Mouse (Mus musculus) heart, adult 2 months (tissue): ENCODE measurements at regions not wholly inside any gene's neighbourhood (a gene's known extent, or its start where the extent isn't known, plus 50 kb on each side); places are given as distances from the start of the nearest gene placed in this dataset.
A peak's percentile ranks its signal among the peaks of the same experiment; 100 is the strongest.

Source experiments
- DNase-seq, 2 experiments: peaks; one replicate each; pipeline ENCODE4 v3.0.0; 2021
- H3K27ac ChIP-seq: fragments of 200-600 bp; 2 replicates; pipeline ENCODE4 v1.8.1; 2022
- H3K27me3 ChIP-seq: fragments of 200-500 bp; 2 replicates; pipeline ENCODE4 v1.6.1; 2012; ENCODE audit warnings: mild to moderate bottlenecking, low read length, inconsistent platforms, mixed read lengths; ENCODE audit not compliant: control insufficient read depth, insufficient read depth
- H3K36me3 ChIP-seq: fragments of 200-500 bp; 2 replicates; pipeline ENCODE4 v1.6.1; 2012; ENCODE audit warnings: low read length, inconsistent platforms; ENCODE audit not compliant: control insufficient read depth, insufficient read depth
- H3K4me1 ChIP-seq: fragments of 200-500 bp; 2 replicates; pipeline ENCODE4 v1.6.1; 2011; ENCODE audit warnings: low read length; ENCODE audit not compliant: control insufficient read depth, insufficient read depth
- H3K4me3 ChIP-seq: fragments of 200-600 bp; 2 replicates; pipeline ENCODE4 v1.8.1; 2022
- H3K79me2 ChIP-seq: fragments of 200-500 bp; replicated peaks from 2 replicates; pipeline ENCODE4 v1.6.1; 2012; ENCODE audit warnings: mild to moderate bottlenecking, inconsistent platforms, low read length, moderate library complexity, mixed read lengths; ENCODE audit not compliant: control insufficient read depth, insufficient read depth
- H3K9ac ChIP-seq: fragments of 200-500 bp; 2 replicates; pipeline ENCODE4 v1.6.1; 2012; ENCODE audit warnings: low read depth, mild to moderate bottlenecking, control low read depth, inconsistent platforms, low read length, mixed read lengths
- CTCF ChIP-seq: fragments of 200-600 bp; IDR thresholded peaks from 2 replicates; pipeline ENCODE4 v1.8.1; 2022; ENCODE audit warnings: antibody characterized with exemption, mild to moderate bottlenecking, moderate library complexity
- EP300 ChIP-seq: fragments of 200-500 bp; IDR thresholded peaks from 2 replicates; pipeline ENCODE4 v1.6.1; 2011; ENCODE audit warnings: low read depth, low read length, control low read depth; ENCODE audit not compliant: insufficient read depth
- POLR2A ChIP-seq: fragments of 200-500 bp; IDR thresholded peaks from 2 replicates; pipeline ENCODE4 v1.6.1; 2011; ENCODE audit warnings: mild to moderate bottlenecking, low read depth, low read length, control low read depth; ENCODE audit not compliant: insufficient read depth
- WGBS: fragments of 180-500 bp; shearing (Covaris S2); methylation state at CpG from one replicate; pipeline ENCODE4 v1.1.7; 2018; 5-methylcytosine and 5-hydroxymethylcytosine counted together
- intact Hi-C: fragments of 180-260 bp; cut with DNase I; formaldehyde crosslinking; loops from one replicate; pipeline ENCODE4 v1.15.1; 2025

GRCm38 (mm10) chr9:41914611-41915010 is 209.5 kb downstream of the Sorl1 start:
- H3K27ac ChIP-seq = no peak overlapping the region
- no peak for DNase-seq
- intact Hi-C loops = no loop called here
- no peaks in the 10 kb centered on the region for H3K36me3 ChIP-seq
- no peak overlapping the region for H3K9ac ChIP-seq
- whole genome bisulfite sequencing = 91% methylated on average over 6 of the region's 6 CpGs
- TF ChIP-seq POLR2A = no peak
- no peak for TF ChIP-seq EP300
- 0 out of 2 replicates have a peak, but pooled peaks have one; percentile 3 for TF ChIP-seq CTCF
- no peaks in the 10 kb centered on the region for H3K4me1 ChIP-seq
- no peak overlapping the region for H3K4me3 ChIP-seq
- H3K27me3 ChIP-seq = no peaks in the 10 kb centered on the region
- no peaks in the 10 kb centered on the region for H3K79me2 ChIP-seq

GRCm38 (mm10) chr9:41913911-41914310 is 210.2 kb downstream of the Sorl1 start:
- WGBS = 81% methylated on average over 3 of the region's 3 CpGs
- H3K4me1 ChIP-seq = no peaks in the 10 kb centered on the region
- TF ChIP-seq CTCF (no peak), EP300 (no peak), POLR2A (no peak)
- intact Hi-C loops = no loop called here
- H3K9ac ChIP-seq = no peak overlapping the region
- H3K36me3 ChIP-seq = no peaks in the 10 kb centered on the region
- no peaks in the 10 kb centered on the region for H3K79me2 ChIP-seq
- no peak for DNase-seq
- H3K27me3 ChIP-seq = no peaks in the 10 kb centered on the region
- no peak overlapping the region for H3K27ac ChIP-seq
- H3K4me3 ChIP-seq = no peak overlapping the region

GRCm38 (mm10) chr9:41912482-41912881 is 211.6 kb downstream of the Sorl1 start:
- WGBS = 80% methylated on average over 5 of the region's 5 CpGs
- TF ChIP-seq POLR2A (no peak), CTCF (no peak), EP300 (no peak)
- H3K4me3 ChIP-seq = no peak overlapping the region
- intact Hi-C loops = no loop called here
- H3K79me2 ChIP-seq = no peaks in the 10 kb centered on the region
- no peaks in the 10 kb centered on the region for H3K4me1 ChIP-seq
- no peak for DNase-seq
- H3K36me3 ChIP-seq = no peaks in the 10 kb centered on the region
- H3K27ac ChIP-seq = no peak overlapping the region
- no peak overlapping the region for H3K9ac ChIP-seq
- H3K27me3 ChIP-seq = no peaks in the 10 kb centered on the region

GRCm38 (mm10) chr9:41900606-41900974 is 223.5 kb downstream of the Sorl1 start:
- H3K4me3 ChIP-seq = no peak overlapping the region
- intact Hi-C loops = no loop called here
- no peaks in the 10 kb centered on the region for H3K27me3 ChIP-seq
- no peak for DNase-seq
- 94% methylated on average over 8 of the region's 8 CpGs for WGBS
- no peaks in the 10 kb centered on the region for H3K4me1 ChIP-seq
- H3K79me2 ChIP-seq = no peaks in the 10 kb centered on the region
- H3K27ac ChIP-seq = no peak overlapping the region
- no peak overlapping the region for H3K9ac ChIP-seq
- TF ChIP-seq EP300 (no peak), POLR2A (no peak), CTCF (no peak)
- H3K36me3 ChIP-seq = no peaks in the 10 kb centered on the region

- TF ChIP-seq CTCF (no peak), EP300 (no peak), POLR2A (no peak)
- no peaks in the 10 kb centered on the region for H3K27me3 ChIP-seq
- H3K36me3 ChIP-seq = no peaks in the 10 kb centered on the region
- no peak overlapping the region for H3K27ac ChIP-seq
- H3K4me1 ChIP-seq = no peaks in the 10 kb centered on the region
- no peak overlapping the region for H3K4me3 ChIP-seq
- intact Hi-C loops = no loop called here
- H3K9ac ChIP-seq = no peak overlapping the region
- no peaks in the 10 kb centered on the region for H3K79me2 ChIP-seq
- 76% methylated on average over 11 of the region's 11 CpGs for WGBS
- DNase-seq = no peak
Measured at GRCm38 (mm10) chr9:41899766-41900605, 224.1 kb downstream of the Sorl1 start.

GRCm38 (mm10) chr9:41895106-41895505 is 229.0 kb downstream of the Sorl1 start:
- Histone ChIP-seq H3K4me3 (no peak overlapping the region), H3K27me3 (no peaks in the 10 kb centered on the region), H3K9ac (no peak overlapping the region), H3K79me2 (no peaks in the 10 kb centered on the region), H3K36me3 (no peaks in the 10 kb centered on the region), H3K27ac (no peak overlapping the region), H3K4me1 (peaks cover 1% of the 10 kb centered on the region; the same call in 1 of the 2 replicates)
- DNase-seq = no peak
- no peak for TF ChIP-seq EP300
- TF ChIP-seq CTCF = no peak
- no peak for TF ChIP-seq POLR2A
- 80% methylated on average over 5 of the region's 5 CpGs for WGBS
- intact Hi-C loops = no loop called here
